ENCODE assay signal across 9 mouse cellular contexts in genomic region chr14:51738411-51739149, GRCm38 (mm10). TPM values are rescaled to one million over a fixed set of nuclear protein-coding genes. Genes with fewer than 3 reads are reported as not detected.
DNase-seq lines count a peak whose midpoint lies in the region; ATAC-seq and TF ChIP-seq lines count a peak whose summit lies in the region.
"Had no signal": no experiment of that assay in that cellular context is flagged by ENCODE, and none has a peak within 500 bp of the region (broad histone marks: within the 10 kb centered on the region; RNA-seq: fewer than 3 reads in every experiment).

No protein-coding gene starts in this region.

- 3% methylated on average over 29 of the region's 29 CpGs for WGBS in forebrain, embryonic 11.5 days
- WGBS in neural tube, embryonic 15.5 days = 2% methylated on average over 29 of the region's 29 CpGs
- 4% methylated on average over 29 of the region's 29 CpGs for whole genome bisulfite sequencing in thymus, adult 2 months

- H3K4me2 ChIP-seq in forebrain, embryonic 11.5 days (ENCODE audit: low read depth, low read length, severe bottlenecking) = peak overlapping the region; percentile 43
- peak overlapping the region; percentile 62 for H3K4me2 ChIP-seq in neural tube, embryonic 15.5 days

- no peak for TF ChIP-seq POLR2A in thymus, adult 2 months (IDR thresholded peaks at IDR 0.05; ENCODE audit: control insufficient read depth, extremely low read depth, insufficient read depth, low read length, poor library complexity)

- H3K4me3 ChIP-seq in forebrain, embryonic 11.5 days (ENCODE audit: low read depth, low read length) = peak overlapping the region; percentile 19
- H3K4me3 ChIP-seq in neural tube, embryonic 15.5 days (replicated peaks) = peak overlapping the region; percentile 32
- no peak overlapping the region for H3K4me3 ChIP-seq in thymus, adult 2 months (ENCODE audit: control insufficient read depth, insufficient read depth, low read length)

- H3K9ac ChIP-seq in forebrain, embryonic 11.5 days (ENCODE audit: low read length) = no peak overlapping the region
- no peak overlapping the region for H3K9ac ChIP-seq in neural tube, embryonic 15.5 days (replicated peaks)

- H3K27me3 ChIP-seq in forebrain, embryonic 11.5 days (ENCODE audit: control insufficient read depth, insufficient read depth, low read length) = peaks cover 37% of the 10 kb centered on the region
- peaks cover 51% of the 10 kb centered on the region for H3K27me3 ChIP-seq in neural tube, embryonic 15.5 days (replicated peaks)
- H3K27me3 ChIP-seq in thymus, adult 2 months (ENCODE audit: control insufficient read depth, insufficient read depth, low read length) = peaks cover 2% of the 10 kb centered on the region; the same call in 1 of the 2 replicates

- no peaks in the 10 kb centered on the region for H3K9me3 ChIP-seq in forebrain, embryonic 11.5 days (ENCODE audit: control insufficient read depth, low read length)
- no peaks in the 10 kb centered on the region for H3K9me3 ChIP-seq in neural tube, embryonic 15.5 days (replicated peaks)

- H3K27ac ChIP-seq in forebrain, embryonic 11.5 days (ENCODE audit: low read depth, low read length) = no peak overlapping the region
- no peak overlapping the region for H3K27ac ChIP-seq in neural tube, embryonic 15.5 days (replicated peaks)
- H3K27ac ChIP-seq in thymus, adult 2 months (ENCODE audit: control insufficient read depth, insufficient read depth, low read length) = no peak overlapping the region

- no peak for ATAC-seq in forebrain, embryonic 11.5 days (replicated peaks; ENCODE audit: low FRiP score)
- no peak for ATAC-seq in neural tube, embryonic 15.5 days (ENCODE audit: low FRiP score)

- DNase-seq in left cerebral cortex, adult 18-20 months (ENCODE audit: low spot score in 2 of 2) = peak; percentile 27 to 32
- DNase-seq in left cerebral cortex, adult 8-10 months (ENCODE audit: low spot score in 2 of 2) = no peak
- peak; percentile 55 for DNase-seq in forebrain, embryonic 11.5 days (ENCODE audit: low spot score)
- peak; percentile 8 for DNase-seq in layer of hippocampus, adult 9-10 months (ENCODE audit: low spot score)
- DNase-seq in cerebellum, postnatal 4 days (ENCODE audit: low spot score in 2 of 2) = no peak
- DNase-seq in gastrocnemius, postnatal 25 days = no peak
- DNase-seq in thymus, adult 2 months = no peak

- no peak for TF ChIP-seq CTCF in thymus, adult 2 months (IDR thresholded peaks at IDR 0.05; ENCODE audit: borderline replicate concordance, control insufficient read depth, extremely low read depth, insufficient read depth, low read length, poor library complexity)

- peaks cover 3% of the 10 kb centered on the region; the same call in 1 of the 2 replicates for H3K4me1 ChIP-seq in forebrain, embryonic 11.5 days (replicated peaks; ENCODE audit: control insufficient read depth, insufficient read depth, low read length)
- peaks cover 23% of the 10 kb centered on the region for H3K4me1 ChIP-seq in neural tube, embryonic 15.5 days
- no peaks in the 10 kb centered on the region for H3K4me1 ChIP-seq in thymus, adult 2 months (replicated peaks; ENCODE audit: control insufficient read depth, insufficient read depth, low read length)

- no peaks in the 10 kb centered on the region for H3K36me3 ChIP-seq in forebrain, embryonic 11.5 days (ENCODE audit: control insufficient read depth, insufficient read depth, low read length)
- H3K36me3 ChIP-seq in neural tube, embryonic 15.5 days = no peaks in the 10 kb centered on the region
- H3K36me3 ChIP-seq in thymus, adult 2 months (ENCODE audit: control insufficient read depth, insufficient read depth, low read length) = no peaks in the 10 kb centered on the region

RNA-seq across cellular contexts. Expression of gene Gm5800, which starts 21.6 kb away (rescaled TPM):
- not detected for total RNA-seq in left cerebral cortex, adult 18-20 months (2021)
- not detected for total RNA-seq in left cerebral cortex, adult 8-10 months (2022)
- polyA plus RNA-seq in forebrain, embryonic 11.5 days (2014; fragmentation: Nextera tagmentation; extraction: Ambion mirVana) = not detected in 2 replicates
- polyA plus RNA-seq in neural tube, embryonic 15.5 days (2015; fragmentation: Nextera tagmentation; extraction: Ambion mirVana) = not detected in 2 replicates
- not detected for total RNA-seq in gastrocnemius, postnatal 25 days (2021)
- polyA plus RNA-seq in thymus, adult 2 months (2012; rRNA removed) = not detected in 2 replicates
- polyA plus RNA-seq: large intestine, adult 2 months had no signal

RNA-seq across cellular contexts. Expression of gene Ang4, which starts 34.8 kb away (rescaled TPM):
- not detected for total RNA-seq in left cerebral cortex, adult 18-20 months (2021)
- total RNA-seq in left cerebral cortex, adult 8-10 months (2022) = not detected
- not detected in 2 replicates for polyA plus RNA-seq in forebrain, embryonic 11.5 days (2014; fragmentation: Nextera tagmentation; extraction: Ambion mirVana)
- 0.27 TPM in 1 of 2 replicates, not detected in the other for polyA plus RNA-seq in neural tube, embryonic 15.5 days (2015; fragmentation: Nextera tagmentation; extraction: Ambion mirVana)
- total RNA-seq in gastrocnemius, postnatal 25 days (2021) = not detected
- 1.0 and 2.1 TPM in 2 replicates for polyA plus RNA-seq in thymus, adult 2 months (2012; rRNA removed)

RNA-seq across cellular contexts. Expression of gene Gm17079, which starts 43.3 kb away (rescaled TPM):
- total RNA-seq in left cerebral cortex, adult 18-20 months (2021) = not detected
- not detected for total RNA-seq in left cerebral cortex, adult 8-10 months (2022)
- polyA plus RNA-seq in forebrain, embryonic 11.5 days (2014; fragmentation: Nextera tagmentation; extraction: Ambion mirVana) = not detected in 2 replicates
- not detected in 2 replicates for polyA plus RNA-seq in neural tube, embryonic 15.5 days (2015; fragmentation: Nextera tagmentation; extraction: Ambion mirVana)
- total RNA-seq in gastrocnemius, postnatal 25 days (2021) = not detected
- polyA plus RNA-seq in thymus, adult 2 months (2012; rRNA removed) = not detected in 2 replicates
- polyA plus RNA-seq: large intestine, adult 2 months had no signal

Comparison
In these comparisons a context has a peak if more than half of its experiments do, and no peak if none do; other contexts are left out.
1. DNase-seq: peak in left cerebral cortex, adult 18-20 months (2 of 2), forebrain, embryonic 11.5 days (single experiment) and layer of hippocampus, adult 9-10 months (single experiment); none in left cerebral cortex, adult 8-10 months (0 of 2), cerebellum, postnatal 4 days (0 of 2), gastrocnemius, postnatal 25 days (single experiment) and thymus, adult 2 months (single experiment).